Mouse (Mus musculus) forebrain, embryonic 12.5 days (tissue): ENCODE data around the gene Ssc4d. TPM values are rescaled to one million over a fixed set of nuclear protein-coding genes. Genes with fewer than 3 reads are reported as not detected.

Experiments used
- ATAC-seq: fragments of 200-750 bp; cut with Nextera tagmentation; 2 replicates; pipeline ENCODE4 v1.8.0; 2017; ENCODE audit warnings: moderate TSS enrichment; ENCODE audit not compliant: low FRiP score
- H3K27ac ChIP-seq: fragments of 300-500 bp; sonication (generic); 2 replicates; pipeline ENCODE4 v1.5.1; 2016; ENCODE audit warnings: mild to moderate bottlenecking
- H3K27me3 ChIP-seq: fragments of 300-500 bp; sonication (generic); 2 replicates; pipeline ENCODE4 v1.6.1; 2016; ENCODE audit warnings: mild to moderate bottlenecking
- H3K36me3 ChIP-seq: fragments of 300-500 bp; sonication (generic); replicated peaks from 2 replicates; pipeline ENCODE4 v1.6.1; 2016; ENCODE audit warnings: mild to moderate bottlenecking
- H3K4me1 ChIP-seq: fragments of 300-500 bp; sonication (generic); 2 replicates; pipeline ENCODE4 v1.6.1; 2016
- H3K4me2 ChIP-seq: fragments of 300-500 bp; sonication (generic); 2 replicates; pipeline ENCODE4 v1.6.1; 2016; ENCODE audit warnings: mild to moderate bottlenecking, moderate library complexity
- H3K4me3 ChIP-seq: fragments of 300-500 bp; sonication (generic); replicated peaks from 2 replicates; pipeline ENCODE4 v1.5.1; 2016; ENCODE audit warnings: mild to moderate bottlenecking
- H3K9ac ChIP-seq: fragments of 300-500 bp; sonication (generic); 2 replicates; pipeline ENCODE4 v1.6.1; 2016; ENCODE audit warnings: mild to moderate bottlenecking
- H3K9me3 ChIP-seq: fragments of 300-500 bp; sonication (generic); 2 replicates; pipeline ENCODE4 v1.6.1; 2016
- WGBS: fragments of 180-500 bp; shearing (Covaris S2); methylation state at CpG from one replicate; pipeline ENCODE4 v1.1.7; 2016; 5-methylcytosine and 5-hydroxymethylcytosine counted together
- polyA plus RNA-seq: library from polyadenylated mRNA; unstranded; fragments of >200 nt; fragmentation: Nextera tagmentation; extraction: Ambion mirVana; gene quantifications from 2 replicates; pipeline ENCODE4 v1.2.1, GENCODE M21; 2016

Gene Ssc4d
- polyA plus RNA-seq, result 1.1 and 1.7 TPM in 2 replicates

- Histone ChIP-seq H3K9ac (no peak within 1 kb of the TSS), H3K36me3 (no peaks in the 10 kb centered on the region), H3K4me2 (no peak within 1 kb of the TSS), H3K4me1 (no peaks in the 10 kb centered on the region), H3K27ac (no peak within 1 kb of the TSS), H3K27me3 (no peaks in the 10 kb centered on the region), H3K4me3 (no peak within 1 kb of the TSS), H3K9me3 (no peaks in the 10 kb centered on the region)
- 20% methylated on average over 9 of the region's 9 CpGs for WGBS
- no peak for ATAC-seq
Observed at GRCm38 (mm10) chr5:135974365-135974764, at the start of gene Ssc4d. Gene Ssc4d, minus strand, starts transcription at chr5:135974531.

DNA sequence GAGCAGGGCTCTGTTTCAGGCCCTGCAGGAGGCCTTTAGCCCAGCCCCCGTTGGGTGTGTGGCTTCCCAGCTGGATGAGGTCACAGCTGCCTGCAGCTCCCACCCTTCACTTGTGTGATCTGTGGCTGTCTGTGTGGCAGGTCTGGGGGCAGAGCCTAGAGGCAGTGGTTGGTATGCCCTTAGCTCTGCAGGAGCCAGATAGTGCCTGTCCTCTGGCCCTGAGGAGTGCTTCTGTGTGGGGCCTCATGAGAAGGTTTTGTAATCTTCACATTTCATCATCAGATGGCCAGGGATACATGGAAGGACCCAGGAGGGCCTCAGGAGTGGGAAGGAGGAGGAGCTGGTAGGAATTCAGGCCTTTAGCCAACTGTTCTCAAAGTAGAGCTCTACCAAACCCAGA is 45.6 kb upstream of the Ssc4d start:
- 0 out of 2 replicates have a peak, but pooled peaks cover 6% of the 10 kb centered on the region for H3K4me1 ChIP-seq
- WGBS, result 46% methylated on average over 1 of the region's 1 CpGs
- no peak for ATAC-seq
- no peak overlapping the region for H3K9ac ChIP-seq
- H3K9me3 ChIP-seq, result no peaks in the 10 kb centered on the region
- H3K36me3 ChIP-seq, result peaks cover 21% of the 10 kb centered on the region
- H3K27ac ChIP-seq, result no peak overlapping the region
- H3K4me2 ChIP-seq, result no peak overlapping the region
- H3K4me3 ChIP-seq, result no peak overlapping the region
- no peaks in the 10 kb centered on the region for H3K27me3 ChIP-seq

DNA sequence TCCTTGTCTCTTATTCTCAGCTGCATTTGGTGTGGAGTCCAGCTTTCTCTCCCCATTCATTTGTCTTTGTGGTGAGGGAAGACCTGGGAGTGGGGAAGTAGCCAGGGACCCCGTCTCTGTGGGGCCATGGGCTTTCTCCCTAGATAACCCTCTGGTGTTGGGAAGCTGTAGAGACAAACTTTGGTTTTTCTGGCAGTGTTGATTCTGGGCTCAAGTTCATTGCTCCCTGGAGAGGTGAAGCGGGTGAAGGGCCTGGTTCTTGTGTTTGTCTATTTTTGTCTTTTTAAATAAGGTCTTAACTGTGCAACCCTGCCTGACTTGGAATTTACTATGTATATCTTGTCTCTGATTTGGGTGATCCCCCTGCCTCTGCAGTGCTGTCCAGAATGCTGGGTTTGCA is 44.4 kb upstream of the Ssc4d start:
- H3K36me3 ChIP-seq, result peaks cover 23% of the 10 kb centered on the region

DNA sequence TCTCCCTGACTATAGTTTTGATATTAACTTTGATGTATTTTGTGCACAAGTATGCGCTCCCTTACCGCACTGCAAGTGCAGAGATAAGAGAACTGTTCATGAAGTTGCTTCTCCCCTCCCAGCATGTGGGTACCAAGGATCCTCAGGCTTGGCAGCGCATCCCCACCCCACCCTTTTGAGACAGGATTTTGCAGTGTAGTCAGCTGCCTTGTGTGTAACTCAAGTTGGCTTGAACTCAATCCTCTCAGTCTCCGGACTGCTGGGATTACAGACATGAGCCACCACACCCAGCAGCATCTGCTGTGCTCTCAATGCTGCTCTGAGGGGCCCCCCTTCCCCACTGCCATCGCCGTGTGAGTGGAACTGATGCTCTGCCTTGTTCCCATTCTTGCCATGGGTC is 42.9 kb upstream of the Ssc4d start:
- Histone ChIP-seq H3K4me2 (no peak overlapping the region), H3K4me3 (no peak overlapping the region), H3K27ac (no peak overlapping the region), H3K27me3 (no peaks in the 10 kb centered on the region), H3K9ac (no peak overlapping the region), H3K4me1 (0 out of 2 replicates have a peak, but pooled peaks cover 6% of the 10 kb centered on the region), H3K9me3 (no peaks in the 10 kb centered on the region), H3K36me3 (peaks cover 37% of the 10 kb centered on the region)
- 88% methylated on average over 6 of the region's 6 CpGs for WGBS
- ATAC-seq, result no peak

More for the DNA sequence above, 44.4 kb upstream of the Ssc4d start:
- Histone ChIP-seq H3K4me3 (no peak overlapping the region), H3K27me3 (no peaks in the 10 kb centered on the region), H3K9me3 (no peaks in the 10 kb centered on the region), H3K4me1 (0 out of 2 replicates have a peak, but pooled peaks cover 6% of the 10 kb centered on the region), H3K27ac (no peak overlapping the region), H3K9ac (no peak overlapping the region), H3K4me2 (no peak overlapping the region)
- 86% methylated on average over 2 of the region's 2 CpGs for WGBS
- no peak for ATAC-seq

- H3K9me3 ChIP-seq, result no peaks in the 10 kb centered on the region
- H3K4me3 ChIP-seq, result no peak overlapping the region
- ATAC-seq, result no peak
- peaks cover 42% of the 10 kb centered on the region for H3K36me3 ChIP-seq
- H3K9ac ChIP-seq, result no peak overlapping the region
- 76% methylated on average over 10 of the region's 10 CpGs for WGBS
- no peak overlapping the region for H3K4me2 ChIP-seq
- 0 out of 2 replicates have a peak, but pooled peaks cover 6% of the 10 kb centered on the region for H3K4me1 ChIP-seq
- H3K27ac ChIP-seq, result peak overlapping the region; percentile 26; the same call in 1 of the 2 replicates
- no peaks in the 10 kb centered on the region for H3K27me3 ChIP-seq
Observed at GRCm38 (mm10) chr5:136016014-136016876, 41.9 kb upstream of the Ssc4d start.

DNA sequence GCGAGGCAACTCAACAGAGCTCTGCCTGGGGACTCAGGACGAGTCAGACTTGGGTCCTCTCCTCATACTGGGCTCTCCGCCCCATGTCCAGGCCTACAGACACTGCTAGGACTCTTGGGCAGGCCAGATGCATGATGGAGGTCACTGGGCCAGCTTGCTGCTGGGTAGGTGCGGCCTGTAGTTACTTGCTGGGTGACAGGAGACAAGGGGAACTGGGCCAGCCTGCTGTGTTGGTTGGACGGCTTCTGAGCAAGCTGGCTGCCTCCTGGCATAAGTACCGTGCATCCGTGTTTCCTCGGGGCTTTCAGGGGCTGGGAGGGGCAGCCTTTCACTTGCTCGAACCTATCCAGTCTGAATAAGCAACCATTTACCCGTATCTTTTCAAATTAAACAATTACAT is 41.3 kb upstream of the Ssc4d start:
- H3K27ac ChIP-seq, result no peak overlapping the region
- no peak for ATAC-seq
- H3K27me3 ChIP-seq, result no peaks in the 10 kb centered on the region
- H3K9ac ChIP-seq, result no peak overlapping the region
- peaks cover 47% of the 10 kb centered on the region for H3K36me3 ChIP-seq
- 0 out of 2 replicates have a peak, but pooled peaks cover 6% of the 10 kb centered on the region for H3K4me1 ChIP-seq
- 76% methylated on average over 10 of the region's 10 CpGs for WGBS
- H3K9me3 ChIP-seq, result no peaks in the 10 kb centered on the region
- no peak overlapping the region for H3K4me2 ChIP-seq
- no peak overlapping the region for H3K4me3 ChIP-seq

- 86% methylated on average over 10 of the region's 10 CpGs for WGBS
- Histone ChIP-seq H3K27me3 (no peaks in the 10 kb centered on the region), H3K4me1 (0 out of 2 replicates have a peak, but pooled peaks cover 6% of the 10 kb centered on the region), H3K9me3 (no peaks in the 10 kb centered on the region), H3K27ac (no peak overlapping the region), H3K4me3 (no peak overlapping the region), H3K36me3 (peaks cover 53% of the 10 kb centered on the region), H3K4me2 (no peak overlapping the region), H3K9ac (no peak overlapping the region)
- no peak for ATAC-seq
Observed at GRCm38 (mm10) chr5:136014877-136015276, 40.5 kb upstream of the Ssc4d start.

- no peak overlapping the region; the same call in 1 of the 2 replicates for H3K27ac ChIP-seq
- WGBS, result 90% methylated on average over 7 of the region's 7 CpGs
- H3K4me2 ChIP-seq, result no peak overlapping the region
- H3K9ac ChIP-seq, result no peak overlapping the region
- H3K27me3 ChIP-seq, result no peaks in the 10 kb centered on the region
- no peak for ATAC-seq
- H3K4me3 ChIP-seq, result no peak overlapping the region
- H3K9me3 ChIP-seq, result no peaks in the 10 kb centered on the region
- peaks cover 4% of the 10 kb centered on the region for H3K4me1 ChIP-seq
- H3K36me3 ChIP-seq, result peaks cover 29% of the 10 kb centered on the region
Observed at GRCm38 (mm10) chr5:136007745-136008144, 33.4 kb upstream of the Ssc4d start.

GRCm38 (mm10) chr5:136004537-136004936 is 30.2 kb upstream of the Ssc4d start:
- Histone ChIP-seq H3K27ac (no peak overlapping the region), H3K27me3 (no peaks in the 10 kb centered on the region), H3K9me3 (no peaks in the 10 kb centered on the region), H3K4me1 (peaks cover 10% of the 10 kb centered on the region), H3K4me2 (no peak overlapping the region), H3K36me3 (peaks cover 20% of the 10 kb centered on the region), H3K4me3 (no peak overlapping the region), H3K9ac (no peak overlapping the region)
- 86% methylated on average over 4 of the region's 4 CpGs for WGBS
- no peak for ATAC-seq

- 0 out of 2 replicates have a peak, but pooled peaks cover 3% of the 10 kb centered on the region for H3K9me3 ChIP-seq
- H3K27ac ChIP-seq, result peak overlapping the region; percentile 31; the same call in 1 of the 2 replicates
- H3K9ac ChIP-seq, result no peak overlapping the region
- 37% methylated on average over 3 of the region's 3 CpGs for WGBS
- no peak overlapping the region for H3K4me3 ChIP-seq
- H3K4me1 ChIP-seq, result peaks cover 10% of the 10 kb centered on the region
- H3K27me3 ChIP-seq, result no peaks in the 10 kb centered on the region
- no peak overlapping the region for H3K4me2 ChIP-seq
- ATAC-seq, result no peak
- peaks cover 38% of the 10 kb centered on the region for H3K36me3 ChIP-seq
Observed at GRCm38 (mm10) chr5:136002751-136003151, 28.4 kb upstream of the Ssc4d start.

- Histone ChIP-seq H3K9ac (no peak overlapping the region), H3K27me3 (no peaks in the 10 kb centered on the region), H3K4me1 (peaks cover 10% of the 10 kb centered on the region), H3K4me3 (no peak overlapping the region), H3K36me3 (peaks cover 42% of the 10 kb centered on the region), H3K27ac (peak overlapping the region; percentile 31; the same call in 1 of the 2 replicates), H3K9me3 (0 out of 2 replicates have a peak, but pooled peaks cover 3% of the 10 kb centered on the region), H3K4me2 (no peak overlapping the region)
- ATAC-seq, result no peak
- 83% methylated on average over 2 of the region's 2 CpGs for WGBS
Observed at GRCm38 (mm10) chr5:136002325-136002724, 28.0 kb upstream of the Ssc4d start.

DNA sequence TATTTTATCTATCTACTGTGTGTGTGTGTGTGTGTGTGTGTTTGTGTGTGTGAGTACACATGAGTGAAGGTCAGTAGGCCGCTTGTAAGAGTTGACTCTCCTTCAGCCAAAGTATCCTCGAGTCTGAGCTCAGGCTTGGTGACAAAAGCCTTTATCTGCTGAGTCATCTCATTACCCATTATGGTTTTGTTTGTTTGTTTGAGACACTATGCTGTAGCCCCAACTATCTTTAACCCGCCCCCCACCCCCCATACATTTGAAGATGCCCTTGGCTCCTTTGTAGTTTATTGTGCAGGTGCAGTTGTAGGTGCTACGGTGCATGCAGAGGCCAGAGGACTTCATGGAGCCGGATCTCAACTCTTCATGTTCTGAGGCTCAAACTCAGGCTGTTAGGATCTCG is 26.9 kb upstream of the Ssc4d start:
- H3K4me3 ChIP-seq, result no peak overlapping the region
- no peak for ATAC-seq
- H3K27me3 ChIP-seq, result no peaks in the 10 kb centered on the region
- H3K9ac ChIP-seq, result no peak overlapping the region
- WGBS, result 90% methylated on average over 6 of the region's 6 CpGs
- 0 out of 2 replicates have a peak, but pooled peaks cover 3% of the 10 kb centered on the region for H3K9me3 ChIP-seq
- H3K4me1 ChIP-seq, result peaks cover 11% of the 10 kb centered on the region
- H3K27ac ChIP-seq, result no peak overlapping the region
- H3K36me3 ChIP-seq, result peaks cover 52% of the 10 kb centered on the region
- H3K4me2 ChIP-seq, result no peak overlapping the region
